Mouse (Mus musculus) midbrain, postnatal 0 days (tissue): ENCODE data around the gene Kit. TPM values are rescaled to one million over a fixed set of nuclear protein-coding genes. Genes with fewer than 3 reads are reported as not detected.

Experiments
- ATAC-seq: fragments of 200-750 bp; cut with Nextera tagmentation; 2 replicates; pipeline ENCODE4 v1.8.0; 2017; ENCODE audit warnings: moderate number of reproducible peaks, mild to moderate bottlenecking, moderate TSS enrichment, moderate library complexity; ENCODE audit not compliant: low FRiP score
- DNase-seq: peaks from one replicate; pipeline ENCODE4 v3.0.0-alpha.2; 2015; ENCODE audit warnings: low spot score
- H3K27ac ChIP-seq: fragments of 300-500 bp; sonication (generic); 2 replicates; pipeline ENCODE4 v1.5.1; 2014; ENCODE audit warnings: low read depth, mild to moderate bottlenecking, low read length, mixed read lengths
- H3K27me3 ChIP-seq: fragments of 300-500 bp; sonication (generic); 2 replicates; pipeline ENCODE4 v1.6.1; 2014; ENCODE audit warnings: low read length, control low read depth, mixed read lengths; ENCODE audit not compliant: insufficient read depth
- H3K36me3 ChIP-seq: fragments of 300-500 bp; sonication (generic); 2 replicates; pipeline ENCODE4 v1.6.1; 2014; ENCODE audit warnings: low read length, control low read depth, mixed read lengths; ENCODE audit not compliant: insufficient read depth
- H3K4me1 ChIP-seq: fragments of 300-500 bp; sonication (generic); 2 replicates; pipeline ENCODE4 v1.6.1; 2014; ENCODE audit warnings: mild to moderate bottlenecking, control low read depth, antibody characterized with exemption, low read length, mixed read lengths; ENCODE audit not compliant: insufficient read depth
- H3K4me2 ChIP-seq: fragments of 300-500 bp; sonication (generic); 2 replicates; pipeline ENCODE4 v1.6.1; 2014; ENCODE audit warnings: low read depth, mild to moderate bottlenecking, low read length, mixed read lengths; ENCODE audit not compliant: poor library complexity, severe bottlenecking
- H3K4me3 ChIP-seq: fragments of 300-500 bp; sonication (generic); 2 replicates; pipeline ENCODE4 v1.5.1; 2014; ENCODE audit warnings: low read depth, mild to moderate bottlenecking, low read length, moderate library complexity
- H3K9ac ChIP-seq: fragments of 300-500 bp; sonication (generic); replicated peaks from 2 replicates; pipeline ENCODE4 v1.6.1; 2014; ENCODE audit warnings: mild to moderate bottlenecking, low read length, moderate library complexity, mixed read lengths; ENCODE audit not compliant: poor library complexity, severe bottlenecking
- H3K9me3 ChIP-seq: fragments of 300-500 bp; sonication (generic); 2 replicates; pipeline ENCODE4 v1.6.1; 2016; ENCODE audit warnings: low read length, control low read depth
- CTCF ChIP-seq: IDR thresholded peaks from 2 replicates; pipeline ENCODE4 v1.5.1; 2016; ENCODE audit warnings: antibody characterized with exemption, mild to moderate bottlenecking
- WGBS: fragments of 180-500 bp; shearing (Covaris S2); extraction: QIAGEN DNeasy Blood & Tissue Kit; methylation state at CpG from one replicate; pipeline ENCODE4 v1.1.7; 2014; 5-methylcytosine and 5-hydroxymethylcytosine counted together
- polyA plus RNA-seq: library from polyadenylated mRNA; unstranded; fragments of >200 nt; fragmentation: Nextera tagmentation; extraction: Ambion mirVana; gene quantifications from 2 replicates; pipeline ENCODE4 v1.2.1, GENCODE M21; 2015
- total RNA-seq: library from RNA; depleted of rRNA; stranded (reverse); fragments of >200 nt; gene quantifications from 2 replicates; pipeline ENCODE4 v1.2.3, GENCODE M21; 2014

Gene Kit
- total and polyA plus RNA-seq, 2 experiments from 2014 or later, result 29.9 to 51.6 TPM

DNA sequence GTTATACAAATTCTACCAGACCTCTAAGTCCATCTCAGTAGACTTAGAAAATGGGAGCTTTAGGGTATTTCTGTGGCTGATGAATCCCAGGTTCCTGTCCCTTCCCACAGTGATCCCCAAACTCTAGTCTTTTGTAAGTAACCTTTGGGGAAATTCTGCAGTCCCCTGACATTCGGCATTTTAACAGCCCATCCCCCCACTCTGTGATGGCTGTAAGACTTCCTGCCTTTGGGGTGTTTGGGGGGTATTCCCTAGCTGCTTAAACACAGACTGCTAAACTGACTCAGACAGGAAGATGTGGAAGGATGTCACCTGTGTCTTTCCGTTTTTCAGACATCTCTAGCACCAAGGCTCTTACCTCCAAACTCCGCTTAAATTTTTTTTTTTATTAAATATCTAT, 92.4 kb downstream of the Kit start:
- H3K4me3 ChIP-seq, result no peak overlapping the region
- H3K9ac ChIP-seq, result no peak overlapping the region
- H3K4me1 ChIP-seq, result no peaks in the 10 kb centered on the region
- H3K4me2 ChIP-seq, result no peak overlapping the region
- DNase-seq, result no peak
- no peak for ATAC-seq
- H3K36me3 ChIP-seq, result no peaks in the 10 kb centered on the region
- H3K27ac ChIP-seq, result no peak overlapping the region
- TF ChIP-seq CTCF, result no peak
- H3K27me3 ChIP-seq, result no peaks in the 10 kb centered on the region
- 60% methylated on average over 3 of the region's 3 CpGs for WGBS
- H3K9me3 ChIP-seq, result no peaks in the 10 kb centered on the region

DNA sequence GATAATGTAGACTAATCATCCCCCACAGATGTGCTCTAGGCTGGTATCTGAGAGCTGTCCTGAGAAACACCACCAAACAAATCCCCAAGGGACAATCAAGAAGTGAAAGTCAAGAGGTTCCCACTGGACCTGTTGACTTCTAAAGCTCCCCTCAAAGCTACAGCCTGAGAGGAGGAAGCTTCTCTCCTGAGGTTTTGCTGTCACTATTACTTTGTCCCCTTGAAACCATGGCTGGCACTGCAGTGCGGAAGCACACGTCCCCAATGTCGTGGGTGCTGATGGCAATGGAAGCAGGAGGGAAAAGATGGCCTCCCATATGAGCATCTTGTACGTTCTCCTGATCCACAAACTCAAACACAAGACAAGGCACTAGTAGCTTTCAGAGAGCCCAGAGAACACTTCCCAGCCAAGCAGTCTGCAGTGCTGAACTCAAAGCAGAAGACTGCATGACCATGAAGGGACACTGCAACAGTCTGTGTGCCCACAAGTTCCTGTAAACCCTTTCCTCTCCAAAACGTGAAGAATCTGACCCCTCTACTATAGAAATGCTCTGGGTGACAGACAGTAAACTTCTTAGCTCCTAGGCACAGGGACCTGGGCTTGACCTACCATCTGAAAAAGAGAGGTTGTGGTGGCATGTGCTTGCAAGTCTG, 96.5 kb downstream of the Kit start:
- TF ChIP-seq CTCF, result no peak
- 89% methylated on average over 5 of the region's 5 CpGs for WGBS

DNA sequence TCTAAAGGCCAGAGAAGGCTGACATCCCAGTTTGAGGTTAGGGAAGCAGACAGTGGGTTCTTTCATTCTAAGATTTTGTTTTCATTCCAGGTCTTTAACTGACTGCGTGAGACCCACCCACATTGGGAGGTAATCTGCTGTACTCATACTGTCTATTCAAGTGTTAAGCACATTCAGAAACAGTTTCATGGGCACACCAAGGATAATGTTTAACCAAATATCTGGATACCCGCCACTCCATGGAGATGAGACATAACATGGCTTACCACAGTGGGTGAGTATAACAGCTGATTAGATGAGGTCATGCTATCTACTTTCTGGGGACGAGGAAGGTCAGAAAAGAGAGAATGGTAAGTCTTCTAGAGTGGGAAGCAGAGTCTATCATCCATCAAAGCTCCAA, 101.3 kb downstream of the Kit start:
- H3K9me3 ChIP-seq, result no peaks in the 10 kb centered on the region

More for the DNA sequence above, 96.5 kb downstream of the Kit start:
- Histone ChIP-seq H3K9me3 (no peaks in the 10 kb centered on the region), H3K4me3 (no peak overlapping the region), H3K4me1 (no peaks in the 10 kb centered on the region), H3K27me3 (no peaks in the 10 kb centered on the region), H3K9ac (no peak overlapping the region), H3K27ac (no peak overlapping the region), H3K36me3 (no peaks in the 10 kb centered on the region), H3K4me2 (no peak overlapping the region)
- DNase-seq (no peak), ATAC-seq (no peak)

GRCm38 (mm10) chr5:75679896-75680295, 105.2 kb downstream of the Kit start:
- WGBS, result 85% methylated on average over 3 of the region's 3 CpGs
- Histone ChIP-seq H3K9me3 (no peaks in the 10 kb centered on the region), H3K4me1 (no peaks in the 10 kb centered on the region), H3K4me3 (no peak overlapping the region), H3K4me2 (no peak overlapping the region), H3K36me3 (no peaks in the 10 kb centered on the region), H3K27ac (no peak overlapping the region), H3K27me3 (no peaks in the 10 kb centered on the region), H3K9ac (no peak overlapping the region)
- DNase-seq (no peak), ATAC-seq (no peak)
- TF ChIP-seq CTCF, result no peak

More for the DNA sequence above, 101.3 kb downstream of the Kit start:
- 88% methylated on average over 3 of the region's 3 CpGs for WGBS
- Histone ChIP-seq H3K27ac (no peak overlapping the region), H3K9ac (no peak overlapping the region), H3K4me1 (no peaks in the 10 kb centered on the region), H3K4me3 (no peak overlapping the region), H3K4me2 (no peak overlapping the region), H3K27me3 (no peaks in the 10 kb centered on the region), H3K36me3 (no peaks in the 10 kb centered on the region)
- ATAC-seq, result no peak
- no peak for TF ChIP-seq CTCF
- DNase-seq, result no peak

- no peaks in the 10 kb centered on the region for H3K36me3 ChIP-seq
- no peak overlapping the region for H3K9ac ChIP-seq
- no peak overlapping the region for H3K4me2 ChIP-seq
- no peak for TF ChIP-seq CTCF
- H3K27me3 ChIP-seq, result no peaks in the 10 kb centered on the region
- no peaks in the 10 kb centered on the region for H3K9me3 ChIP-seq
- DNase-seq (no peak), ATAC-seq (no peak)
- no peak overlapping the region for H3K27ac ChIP-seq
- H3K4me1 ChIP-seq, result no peaks in the 10 kb centered on the region
- no peak overlapping the region for H3K4me3 ChIP-seq
- WGBS, result 77% methylated on average over 12 of the region's 12 CpGs
Observed at GRCm38 (mm10) chr5:75695162-75695809, 120.6 kb downstream of the Kit start.

DNA sequence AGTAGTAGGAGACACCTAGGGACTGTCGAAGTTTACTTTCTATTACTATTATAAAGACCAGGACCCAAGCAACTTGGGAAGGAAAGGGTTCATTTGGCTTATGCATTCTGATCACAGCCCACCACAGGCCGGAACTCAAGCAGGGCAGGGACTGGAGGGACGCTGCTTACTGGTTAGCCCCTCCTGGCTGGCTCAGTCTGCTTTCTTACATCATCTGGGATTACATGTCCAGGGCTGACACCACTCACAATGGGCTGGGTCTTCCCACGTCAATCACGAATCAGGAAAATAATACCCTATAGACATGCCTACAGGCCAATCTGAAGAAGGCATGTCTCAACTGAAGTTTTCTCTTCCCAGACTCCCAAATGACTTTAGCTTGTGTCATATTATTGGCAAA, 122.2 kb downstream of the Kit start:
- H3K4me3 ChIP-seq, result no peak overlapping the region
- no peaks in the 10 kb centered on the region for H3K36me3 ChIP-seq
- WGBS, result 26% methylated on average over 5 of the region's 5 CpGs
- DNase-seq (peak; percentile 45), ATAC-seq (no peak)
- H3K4me1 ChIP-seq, result no peaks in the 10 kb centered on the region
- no peak overlapping the region for H3K27ac ChIP-seq
- no peak overlapping the region for H3K9ac ChIP-seq
- H3K9me3 ChIP-seq, result no peaks in the 10 kb centered on the region
- no peak overlapping the region for H3K4me2 ChIP-seq
- no peak for TF ChIP-seq CTCF
- no peaks in the 10 kb centered on the region for H3K27me3 ChIP-seq
